Mouse (Mus musculus): ENCODE results near the gene Anks1. TPM values are rescaled to one million over a fixed set of nuclear protein-coding genes. Genes with fewer than 3 reads are reported as not detected.

The Anks1 gene
- polyA plus RNA-seq, 1 experiment from 2014 or later, result 43.6 TPM

GRCm38 (mm10) chr17:27966508-27967021 is 57.5 kb downstream of the Anks1 start:
- no peak for ATAC-seq (ENCODE audit: low FRiP score)
- Histone ChIP-seq H3K27ac (ENCODE audit: low read depth, low read length) (no peak overlapping the region), H3K4me3 (ENCODE audit: low read depth, low read length) (no peak overlapping the region), H3K27me3 (ENCODE audit: control insufficient read depth, insufficient read depth, low read length) (no peaks in the 10 kb centered on the region), H3K36me3 (ENCODE audit: control insufficient read depth, insufficient read depth, low read length) (no peaks in the 10 kb centered on the region), H3K9me3 (ENCODE audit: control insufficient read depth, low read length) (no peaks in the 10 kb centered on the region), H3K9ac (ENCODE audit: low read depth, low read length) (no peak overlapping the region), H3K4me1 (replicated peaks; ENCODE audit: control insufficient read depth, insufficient read depth, low read length) (no peaks in the 10 kb centered on the region), H3K4me2 (replicated peaks; ENCODE audit: low read depth, low read length) (no peak overlapping the region)
- no peak for DNase-seq (ENCODE audit: low spot score)
- 92% methylated on average over 11 of the region's 11 CpGs for WGBS

DNA sequence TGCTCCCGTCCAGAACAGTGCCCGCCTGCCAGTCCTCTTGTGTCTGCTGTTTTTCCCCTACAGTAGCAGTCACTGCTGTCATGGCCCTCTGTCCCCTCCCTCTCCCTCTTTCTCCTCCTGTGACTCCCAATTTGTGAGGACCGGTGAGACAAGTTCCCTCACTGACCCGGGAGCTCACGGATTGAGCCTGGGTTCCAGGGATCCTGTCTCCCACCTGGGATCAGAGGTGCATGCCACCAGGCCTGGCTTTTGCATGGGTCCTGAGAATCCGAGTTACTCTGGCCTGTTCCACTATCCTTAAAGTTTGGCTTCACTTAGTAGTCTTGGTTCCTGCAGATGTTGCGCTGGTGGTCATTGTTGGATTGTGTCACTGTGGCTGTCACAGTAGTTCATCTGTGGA is 58.4 kb downstream of the Anks1 start:
- H3K4me3 ChIP-seq (ENCODE audit: low read depth, low read length), result no peak overlapping the region
- DNase-seq (ENCODE audit: low spot score) (no peak), ATAC-seq (ENCODE audit: low FRiP score) (no peak)
- H3K27ac ChIP-seq (ENCODE audit: low read depth, low read length), result no peak overlapping the region
- no peaks in the 10 kb centered on the region for H3K27me3 ChIP-seq (ENCODE audit: control insufficient read depth, insufficient read depth, low read length)
- H3K36me3 ChIP-seq (ENCODE audit: control insufficient read depth, insufficient read depth, low read length), result no peaks in the 10 kb centered on the region
- H3K4me1 ChIP-seq (replicated peaks; ENCODE audit: control insufficient read depth, insufficient read depth, low read length), result no peaks in the 10 kb centered on the region
- H3K4me2 ChIP-seq (replicated peaks; ENCODE audit: low read depth, low read length), result no peak overlapping the region
- no peaks in the 10 kb centered on the region for H3K9me3 ChIP-seq (ENCODE audit: control insufficient read depth, low read length)
- WGBS, result 93% methylated on average over 7 of the region's 7 CpGs
- H3K9ac ChIP-seq (ENCODE audit: low read depth, low read length), result no peak overlapping the region

- ATAC-seq (ENCODE audit: low FRiP score), result no peak
- Histone ChIP-seq H3K4me1 (replicated peaks; ENCODE audit: control insufficient read depth, insufficient read depth, low read length) (no peaks in the 10 kb centered on the region), H3K9ac (ENCODE audit: low read depth, low read length) (no peak overlapping the region), H3K36me3 (ENCODE audit: control insufficient read depth, insufficient read depth, low read length) (no peaks in the 10 kb centered on the region), H3K4me2 (replicated peaks; ENCODE audit: low read depth, low read length) (no peak overlapping the region), H3K4me3 (ENCODE audit: low read depth, low read length) (no peak overlapping the region), H3K27ac (ENCODE audit: low read depth, low read length) (no peak overlapping the region), H3K27me3 (ENCODE audit: control insufficient read depth, insufficient read depth, low read length) (no peaks in the 10 kb centered on the region), H3K9me3 (ENCODE audit: control insufficient read depth, low read length) (no peaks in the 10 kb centered on the region)
- 91% methylated on average over 9 of the region's 9 CpGs for WGBS
- no peak for DNase-seq (ENCODE audit: low spot score)
Measured at GRCm38 (mm10) chr17:27968033-27968750, 59.1 kb downstream of the Anks1 start.

DNA sequence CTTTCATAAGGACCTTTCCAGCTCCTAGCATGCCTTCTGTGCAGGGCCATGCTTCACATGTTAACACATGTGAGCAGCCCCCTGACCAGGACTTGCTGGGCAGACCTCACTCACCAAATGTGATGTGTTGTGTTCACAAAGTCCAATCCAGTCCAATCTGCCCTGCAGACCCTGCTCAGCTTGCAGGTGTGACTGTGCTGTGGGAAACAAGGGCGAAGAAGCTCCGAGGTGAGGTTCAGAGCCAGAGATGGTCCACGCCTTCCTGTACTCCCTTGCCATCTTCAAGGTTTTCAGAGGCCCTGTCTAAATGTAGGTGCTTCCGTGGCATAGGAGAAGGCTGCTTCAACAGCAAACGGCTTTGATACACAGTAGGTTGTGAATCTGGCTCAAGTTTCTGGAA is 59.8 kb downstream of the Anks1 start:
- no peaks in the 10 kb centered on the region for H3K9me3 ChIP-seq (ENCODE audit: control insufficient read depth, low read length)
- no peaks in the 10 kb centered on the region for H3K36me3 ChIP-seq (ENCODE audit: control insufficient read depth, insufficient read depth, low read length)
- no peak overlapping the region for H3K4me2 ChIP-seq (replicated peaks; ENCODE audit: low read depth, low read length)
- H3K4me1 ChIP-seq (replicated peaks; ENCODE audit: control insufficient read depth, insufficient read depth, low read length), result no peaks in the 10 kb centered on the region
- no peaks in the 10 kb centered on the region for H3K27me3 ChIP-seq (ENCODE audit: control insufficient read depth, insufficient read depth, low read length)
- ATAC-seq (ENCODE audit: low FRiP score) (no peak), DNase-seq (ENCODE audit: low spot score) (no peak)
- 94% methylated on average over 5 of the region's 5 CpGs for WGBS
- H3K9ac ChIP-seq (ENCODE audit: low read depth, low read length), result no peak overlapping the region
- no peak overlapping the region for H3K27ac ChIP-seq (ENCODE audit: low read depth, low read length)
- H3K4me3 ChIP-seq (ENCODE audit: low read depth, low read length), result no peak overlapping the region

- 79% methylated on average over 8 of the region's 8 CpGs for WGBS
- Histone ChIP-seq H3K27me3 (ENCODE audit: control insufficient read depth, insufficient read depth, low read length) (no peaks in the 10 kb centered on the region), H3K36me3 (ENCODE audit: control insufficient read depth, insufficient read depth, low read length) (no peaks in the 10 kb centered on the region), H3K9me3 (ENCODE audit: control insufficient read depth, low read length) (no peaks in the 10 kb centered on the region), H3K4me1 (replicated peaks; ENCODE audit: control insufficient read depth, insufficient read depth, low read length) (no peaks in the 10 kb centered on the region), H3K4me3 (ENCODE audit: low read depth, low read length) (no peak overlapping the region), H3K9ac (ENCODE audit: low read depth, low read length) (no peak overlapping the region), H3K27ac (ENCODE audit: low read depth, low read length) (no peak overlapping the region), H3K4me2 (replicated peaks; ENCODE audit: low read depth, low read length) (no peak overlapping the region)
- ATAC-seq (ENCODE audit: low FRiP score), result no peak
- DNase-seq (ENCODE audit: low spot score), result peak; percentile 35
Measured at GRCm38 (mm10) chr17:27969365-27969764, 60.3 kb downstream of the Anks1 start.

DNA sequence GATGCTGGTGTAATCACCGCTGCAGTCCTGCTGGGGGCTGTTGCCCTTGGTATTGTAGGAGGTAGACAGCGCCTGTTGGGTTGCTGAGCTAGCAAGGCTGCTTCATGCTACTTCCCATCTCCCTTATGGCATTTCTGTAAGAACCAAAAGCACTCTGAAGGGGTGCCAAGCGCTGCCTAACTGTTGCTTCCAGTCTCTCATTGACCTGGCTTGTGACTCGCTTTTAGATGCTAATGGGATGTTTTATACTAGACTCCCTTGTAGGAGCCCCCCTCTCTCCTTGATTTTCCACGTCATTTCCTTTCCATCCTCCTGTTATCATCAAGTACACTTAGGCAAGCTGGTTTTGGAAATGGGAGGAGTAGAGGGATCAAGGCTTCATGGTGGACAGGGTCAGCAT is 60.8 kb downstream of the Anks1 start:
- Histone ChIP-seq H3K4me2 (replicated peaks; ENCODE audit: low read depth, low read length) (no peak overlapping the region), H3K9me3 (ENCODE audit: control insufficient read depth, low read length) (no peaks in the 10 kb centered on the region), H3K4me1 (replicated peaks; ENCODE audit: control insufficient read depth, insufficient read depth, low read length) (no peaks in the 10 kb centered on the region), H3K36me3 (ENCODE audit: control insufficient read depth, insufficient read depth, low read length) (no peaks in the 10 kb centered on the region), H3K27me3 (ENCODE audit: control insufficient read depth, insufficient read depth, low read length) (no peaks in the 10 kb centered on the region), H3K9ac (ENCODE audit: low read depth, low read length) (no peak overlapping the region), H3K27ac (ENCODE audit: low read depth, low read length) (no peak overlapping the region), H3K4me3 (ENCODE audit: low read depth, low read length) (no peak overlapping the region)
- no peak for DNase-seq (ENCODE audit: low spot score)
- no peak for ATAC-seq (ENCODE audit: low FRiP score)
- WGBS, result 78% methylated on average over 5 of the region's 5 CpGs

GRCm38 (mm10) chr17:27970305-27970704 is 61.2 kb downstream of the Anks1 start:
- Histone ChIP-seq H3K4me1 (replicated peaks; ENCODE audit: control insufficient read depth, insufficient read depth, low read length) (no peaks in the 10 kb centered on the region), H3K27ac (ENCODE audit: low read depth, low read length) (no peak overlapping the region), H3K9me3 (ENCODE audit: control insufficient read depth, low read length) (no peaks in the 10 kb centered on the region), H3K4me3 (ENCODE audit: low read depth, low read length) (no peak overlapping the region), H3K27me3 (ENCODE audit: control insufficient read depth, insufficient read depth, low read length) (no peaks in the 10 kb centered on the region), H3K9ac (ENCODE audit: low read depth, low read length) (no peak overlapping the region), H3K4me2 (replicated peaks; ENCODE audit: low read depth, low read length) (no peak overlapping the region), H3K36me3 (ENCODE audit: control insufficient read depth, insufficient read depth, low read length) (no peaks in the 10 kb centered on the region)
- DNase-seq (ENCODE audit: low spot score) (no peak), ATAC-seq (ENCODE audit: low FRiP score) (no peak)
- 88% methylated on average over 5 of the region's 5 CpGs for WGBS

DNA sequence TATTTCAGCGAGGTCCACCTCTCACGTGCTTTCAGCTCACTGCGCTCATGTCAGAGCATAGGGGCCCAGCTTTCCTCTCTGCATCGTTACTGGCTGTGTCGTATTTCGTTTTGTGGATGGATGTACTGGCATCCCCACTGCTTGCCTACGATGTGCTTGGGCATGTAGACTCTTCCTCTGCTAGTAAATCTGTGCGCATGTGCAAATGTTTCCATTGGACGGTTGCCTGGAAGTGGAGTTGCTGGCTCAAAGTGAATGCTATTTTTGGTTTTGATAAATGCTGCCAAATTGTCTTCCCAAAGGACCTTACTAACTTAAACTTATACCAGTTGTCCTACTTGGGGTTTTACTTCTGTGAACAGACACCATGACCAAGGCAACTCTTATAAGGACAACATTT is 62.4 kb downstream of the Anks1 start:
- Histone ChIP-seq H3K9ac (ENCODE audit: low read depth, low read length) (no peak overlapping the region), H3K4me1 (replicated peaks; ENCODE audit: control insufficient read depth, insufficient read depth, low read length) (no peaks in the 10 kb centered on the region), H3K27me3 (ENCODE audit: control insufficient read depth, insufficient read depth, low read length) (no peaks in the 10 kb centered on the region), H3K4me3 (ENCODE audit: low read depth, low read length) (no peak overlapping the region), H3K27ac (ENCODE audit: low read depth, low read length) (no peak overlapping the region), H3K9me3 (ENCODE audit: control insufficient read depth, low read length) (no peaks in the 10 kb centered on the region), H3K36me3 (ENCODE audit: control insufficient read depth, insufficient read depth, low read length) (no peaks in the 10 kb centered on the region), H3K4me2 (replicated peaks; ENCODE audit: low read depth, low read length) (no peak overlapping the region)
- ATAC-seq (ENCODE audit: low FRiP score) (no peak), DNase-seq (ENCODE audit: low spot score) (no peak)
- 95% methylated on average over 9 of the region's 9 CpGs for WGBS

DNA sequence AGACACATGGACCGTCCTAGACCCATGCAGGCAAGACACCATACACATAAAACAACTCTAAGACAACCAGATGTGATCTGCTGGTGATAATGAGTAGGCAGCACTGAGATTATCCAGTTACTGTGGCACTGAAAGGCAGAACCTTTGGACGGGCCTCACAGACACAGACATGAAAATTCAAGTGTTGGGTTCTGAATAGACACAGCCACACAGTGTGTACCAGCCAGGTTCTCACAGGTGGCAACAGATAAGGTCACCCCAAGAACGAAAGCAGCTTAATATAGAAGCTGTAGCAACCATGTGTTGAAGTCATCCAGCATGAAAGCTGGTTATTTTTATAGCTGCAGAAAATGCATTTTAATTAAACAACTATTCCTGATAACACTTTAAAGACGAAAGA is 64.2 kb downstream of the Anks1 start:
- H3K4me2 ChIP-seq (replicated peaks; ENCODE audit: low read depth, low read length), result no peak overlapping the region
- no peaks in the 10 kb centered on the region for H3K36me3 ChIP-seq (ENCODE audit: control insufficient read depth, insufficient read depth, low read length)
- H3K27ac ChIP-seq (ENCODE audit: low read depth, low read length), result no peak overlapping the region
- WGBS, result 93% methylated on average over 4 of the region's 4 CpGs
- no peak overlapping the region for H3K9ac ChIP-seq (ENCODE audit: low read depth, low read length)
- no peak overlapping the region for H3K4me3 ChIP-seq (ENCODE audit: low read depth, low read length)
- DNase-seq (ENCODE audit: low spot score) (no peak), ATAC-seq (ENCODE audit: low FRiP score) (no peak)
- no peaks in the 10 kb centered on the region for H3K9me3 ChIP-seq (ENCODE audit: control insufficient read depth, low read length)
- H3K4me1 ChIP-seq (replicated peaks; ENCODE audit: control insufficient read depth, insufficient read depth, low read length), result no peaks in the 10 kb centered on the region
- no peaks in the 10 kb centered on the region for H3K27me3 ChIP-seq (ENCODE audit: control insufficient read depth, insufficient read depth, low read length)
